ENCODE assay signal across 8 mouse cellular contexts in genomic region chr1:165460360-165460800, GRCm38 (mm10). TPM values are rescaled to one million over a fixed set of nuclear protein-coding genes. Genes with fewer than 3 reads are reported as not detected.
DNase-seq lines count a peak whose midpoint lies in the region; ATAC-seq and TF ChIP-seq lines count a peak whose summit lies in the region.

Dcaf6 (minus strand) TSS chr1:165460475.
Mpc2 (plus strand) TSS chr1:165460637.

- no peaks in the 10 kb centered on the region for H3K9me3 ChIP-seq in ES-Bruce4 (replicated peaks; ENCODE audit: control insufficient read depth, insufficient read depth, low read length, poor library complexity, severe bottlenecking)
- H3K9me3 ChIP-seq in forebrain, embryonic 13.5 days (replicated peaks), result no peaks in the 10 kb centered on the region
- no peaks in the 10 kb centered on the region for H3K9me3 ChIP-seq in liver, postnatal 0 days (ENCODE audit: low read length)
- no peaks in the 10 kb centered on the region for H3K9me3 ChIP-seq in neural tube, embryonic 14.5 days (ENCODE audit: control insufficient read depth, low read length)

- H3K4me2 ChIP-seq in forebrain, embryonic 13.5 days, result peak within 1 kb of the TSS; percentile 83
- peak within 1 kb of the TSS; percentile 85 for H3K4me2 ChIP-seq in liver, postnatal 0 days (ENCODE audit: low read depth, low read length)
- H3K4me2 ChIP-seq in neural tube, embryonic 14.5 days (ENCODE audit: low read depth, low read length), result peak within 1 kb of the TSS; percentile 92

- ATAC-seq in cerebellum, adult (ENCODE audit: insufficient number of reproducible peaks, low FRiP score, low TSS enrichment), result peak; percentile 86
- ATAC-seq in forebrain, embryonic 13.5 days, result peak; percentile 95
- peak; percentile 85 for ATAC-seq in liver, postnatal 0 days
- ATAC-seq in neural tube, embryonic 14.5 days (ENCODE audit: low read depth), result peak; percentile 96

- peak within 1 kb of the TSS; percentile 97 for H3K4me3 ChIP-seq in ES-Bruce4 (ENCODE audit: low read depth, low read length)
- H3K4me3 ChIP-seq in forebrain, embryonic 13.5 days, result peak within 1 kb of the TSS; percentile 95
- peak within 1 kb of the TSS; percentile 98 for H3K4me3 ChIP-seq in liver, postnatal 0 days (ENCODE audit: low read depth, low read length)
- H3K4me3 ChIP-seq in neural tube, embryonic 14.5 days (ENCODE audit: low read depth, low read length), result peak within 1 kb of the TSS; percentile 94

- TF ChIP-seq CTCF in ES-Bruce4 (IDR thresholded peaks at IDR 0.05; ENCODE audit: low read depth, low read length), result peak; percentile 12
- peak; percentile 54 for TF ChIP-seq CTCF in liver, postnatal 0 days (IDR thresholded peaks at IDR 0.05; ENCODE audit: low read depth)

- TF ChIP-seq POLR2A in ES-Bruce4 (IDR thresholded peaks at IDR 0.05; ENCODE audit: insufficient read depth, low read length), result peak; percentile 60

- no peaks in the 10 kb centered on the region for H3K36me3 ChIP-seq in ES-Bruce4 (ENCODE audit: control insufficient read depth, insufficient read depth, low read length, poor library complexity, severe bottlenecking)
- H3K36me3 ChIP-seq in forebrain, embryonic 13.5 days (ENCODE audit: poor library complexity, severe bottlenecking), result no peaks in the 10 kb centered on the region
- no peaks in the 10 kb centered on the region for H3K36me3 ChIP-seq in liver, postnatal 0 days (replicated peaks; ENCODE audit: insufficient read depth, low read length)
- H3K36me3 ChIP-seq in neural tube, embryonic 14.5 days (ENCODE audit: control insufficient read depth, insufficient read depth, low read length), result no peaks in the 10 kb centered on the region

- no peaks in the 10 kb centered on the region for H3K4me1 ChIP-seq in ES-Bruce4 (ENCODE audit: control insufficient read depth, insufficient read depth, low read length)
- H3K4me1 ChIP-seq in forebrain, embryonic 13.5 days, result peaks cover 21% of the 10 kb centered on the region
- H3K4me1 ChIP-seq in liver, postnatal 0 days (ENCODE audit: insufficient read depth), result no peaks in the 10 kb centered on the region
- peaks cover 4% of the 10 kb centered on the region; the same call in 1 of the 2 replicates for H3K4me1 ChIP-seq in neural tube, embryonic 14.5 days (ENCODE audit: control insufficient read depth, insufficient read depth, low read length)

- intact Hi-C loops in heart, postnatal 10 days (cut with DNase I), result loop anchor here (5.0 to 10.0 kb wide), 5 partner anchors 127 to 544 kb away; partner anchors contain the start of genes Pou2f1 and Tiprl

- peak within 1 kb of the TSS; percentile 77 for H3K9ac ChIP-seq in ES-Bruce4 (ENCODE audit: low read depth, poor library complexity, severe bottlenecking)
- H3K9ac ChIP-seq in forebrain, embryonic 13.5 days, result peak within 1 kb of the TSS; percentile 83
- H3K9ac ChIP-seq in liver, postnatal 0 days (replicated peaks), result peak within 1 kb of the TSS; percentile 99
- peak within 1 kb of the TSS; percentile 74 for H3K9ac ChIP-seq in neural tube, embryonic 14.5 days (replicated peaks; ENCODE audit: low read depth, low read length)

- WGBS in forebrain, embryonic 13.5 days, result under 1% methylated on average over 29 of the region's 37 CpGs
- WGBS in large intestine, adult 2 months, result under 1% methylated on average over 37 of the region's 37 CpGs
- WGBS in liver, postnatal 0 days (ENCODE audit: insufficient replicate concordance), result 0% methylated on average over 32 of the region's 37 CpGs
- WGBS in neural tube, embryonic 14.5 days, result under 1% methylated on average over 31 of the region's 37 CpGs

- no peaks in the 10 kb centered on the region for H3K27me3 ChIP-seq in ES-Bruce4 (ENCODE audit: control insufficient read depth, insufficient read depth, low read length, poor library complexity, severe bottlenecking)
- H3K27me3 ChIP-seq in forebrain, embryonic 13.5 days, result no peaks in the 10 kb centered on the region
- no peaks in the 10 kb centered on the region for H3K27me3 ChIP-seq in liver, postnatal 0 days (ENCODE audit: insufficient read depth, low read length)
- no peaks in the 10 kb centered on the region for H3K27me3 ChIP-seq in neural tube, embryonic 14.5 days (ENCODE audit: control insufficient read depth, insufficient read depth, low read length)

- DNase-seq in heart, postnatal 10 days, result peak; percentile 100
- peak; percentile 95 for DNase-seq in large intestine, adult 2 months (ENCODE audit: low read depth, low spot score)
- DNase-seq in liver, postnatal 0 days, result peak; percentile 100
- peak; percentile 100 for DNase-seq in testis, postnatal 10 days (ENCODE audit: low spot score)

- H3K27ac ChIP-seq in ES-Bruce4 (ENCODE audit: insufficient read depth, low read length), result 0 out of 2 replicates have a peak within 1 kb of the TSS, but pooled peaks have one; percentile 46
- peak within 1 kb of the TSS; percentile 88 for H3K27ac ChIP-seq in forebrain, embryonic 13.5 days
- H3K27ac ChIP-seq in liver, postnatal 0 days (ENCODE audit: low read depth), result peak within 1 kb of the TSS; percentile 99
- peak within 1 kb of the TSS; percentile 98 for H3K27ac ChIP-seq in neural tube, embryonic 14.5 days (ENCODE audit: low read depth, low read length)

- no peak for TF ChIP-seq EP300 in ES-Bruce4 (IDR thresholded peaks at IDR 0.05; ENCODE audit: insufficient read depth, low read depth, low read length)
- TF ChIP-seq EP300 in liver, postnatal 0 days (IDR thresholded peaks at IDR 0.05; ENCODE audit: low read depth), result peak; percentile 84; the same call in 1 of the 2 replicates

RNA-seq across cellular contexts. Expression of gene Dcaf6, which starts in this region (rescaled TPM):
- polyA plus RNA-seq in ES-Bruce4 (2011; ENCODE audit: insufficient read depth, insufficient read length, low read depth, missing spikeins), result 17.6 and 19.0 TPM in 2 replicates
- 9.1 and 10.4 TPM in 2 replicates for polyA plus RNA-seq in forebrain, embryonic 13.5 days (2015; fragmentation: Nextera tagmentation; extraction: Ambion mirVana)
- total RNA-seq in heart, postnatal 10 days (2021), result 10 to 100 TPM; 76.3 to 77.7 TPM
- polyA plus RNA-seq in large intestine, adult 2 months (2012; rRNA removed), result 7.7 and 11.6 TPM in 2 replicates
- 17.0 and 17.4 TPM in 2 replicates for polyA plus RNA-seq in liver, postnatal 0 days (2015; fragmentation: Nextera tagmentation; extraction: Ambion mirVana)
- polyA plus RNA-seq in neural tube, embryonic 14.5 days (2014; fragmentation: Nextera tagmentation; extraction: Ambion mirVana), result 19.3 and 20.8 TPM in 2 replicates

RNA-seq across cellular contexts. Expression of gene Mpc2, which starts in this region (rescaled TPM):
- 13.8 and 14.8 TPM in 2 replicates for polyA plus RNA-seq in ES-Bruce4 (2011; ENCODE audit: insufficient read depth, insufficient read length, low read depth, missing spikeins)
- 136 and 167 TPM in 2 replicates for polyA plus RNA-seq in forebrain, embryonic 13.5 days (2015; fragmentation: Nextera tagmentation; extraction: Ambion mirVana)
- 100 to 1,000 TPM; 403 to 412 TPM for total RNA-seq in heart, postnatal 10 days (2021)
- polyA plus RNA-seq in large intestine, adult 2 months (2012; rRNA removed), result 65.4 and 71.8 TPM in 2 replicates
- polyA plus RNA-seq in liver, postnatal 0 days (2015; fragmentation: Nextera tagmentation; extraction: Ambion mirVana), result 858 and 927 TPM in 2 replicates
- polyA plus RNA-seq in neural tube, embryonic 14.5 days (2014; fragmentation: Nextera tagmentation; extraction: Ambion mirVana), result 221 and 254 TPM in 2 replicates

Comparison
In these comparisons a context has a peak if more than half of its experiments do, and no peak if none do; other contexts are left out.
1. Peak in every context shown above with its lines: DNase-seq, ATAC-seq, H3K4me3 ChIP-seq and H3K27ac ChIP-seq.
2. H3K27ac ChIP-seq: peak in every context shown above with its lines; median percentile 99 in liver, postnatal 0 days; 98 in neural tube, embryonic 14.5 days; 88 in forebrain, embryonic 13.5 days; 46 in ES-Bruce4.